Mouse (Mus musculus) layer of hippocampus, postnatal 10 days (tissue): ENCODE measurements around the gene Slc8a1. TPM values are rescaled to one million over a fixed set of nuclear protein-coding genes. Genes with fewer than 3 reads are reported as not detected.

Source experiments
- DNase-seq, 2 experiments: peaks; one replicate each; pipeline ENCODE4 v3.0.0; 2021; ENCODE audit warnings: low spot score in 2 of 2
- long read RNA-seq: library from polyadenylated mRNA; stranded (forward); transcript quantifications from one replicate; pipeline ENCODE4 v2.0.0, GENCODE M21; 2023
- total RNA-seq, 2 experiments: library from RNA; stranded (reverse); gene quantifications; 2 replicates each; pipeline ENCODE4 v1.2.3; 2021

Gene Slc8a1
- 100 to 1,000 TPM; 310 to 319 TPM for total RNA-seq
- long read RNA-seq, partial matches to known transcripts: 0 of 5 reads
- long read RNA-seq, other reads (novel, unspliced or antisense): 4 of 5 reads

DNA sequence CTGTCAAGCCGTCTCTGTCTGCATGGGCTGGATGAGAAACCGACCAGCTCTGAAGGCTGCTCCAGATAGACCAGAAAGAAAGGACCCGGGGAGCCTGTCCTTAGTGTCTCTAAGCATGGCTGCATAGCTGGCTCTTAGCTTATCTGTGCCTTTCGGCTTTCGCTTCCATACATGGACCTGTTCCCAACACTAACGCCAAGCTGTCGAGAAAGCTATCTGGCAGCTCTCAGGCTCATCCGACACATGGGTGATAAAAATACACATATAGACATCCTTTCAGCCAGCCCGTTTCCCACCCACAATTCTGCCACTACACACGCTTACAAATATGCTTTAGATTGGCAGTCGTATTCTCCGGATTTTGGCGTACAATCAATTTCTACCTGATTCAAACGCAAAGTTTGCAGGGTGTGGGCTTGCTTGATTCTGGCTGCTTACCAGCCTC is at the start of gene Slc8a1:
Gene Slc8a1 (minus strand): TSS at position 67 of the 445 bp plus-strand sequence.
- DNase-seq: peak; percentile 25 to 53

DNA sequence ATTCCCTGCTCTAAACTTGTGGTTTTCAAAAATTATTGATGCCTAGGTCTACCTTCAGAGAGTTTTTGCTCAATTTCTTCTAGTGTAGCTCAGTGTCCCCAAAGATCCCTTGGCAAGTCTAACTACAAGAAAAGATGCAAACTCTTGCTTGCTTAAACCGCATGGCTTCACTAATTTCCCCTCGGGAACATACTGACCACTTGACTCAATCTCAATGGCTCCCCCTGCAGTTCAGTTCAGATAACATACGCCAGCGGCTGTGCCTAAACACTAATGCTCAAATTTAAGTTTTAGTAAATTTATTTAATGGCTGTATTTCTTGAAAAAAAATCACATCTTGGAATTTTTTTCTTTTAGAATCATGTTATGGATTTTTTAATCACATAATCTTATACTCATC is 49.2 kb upstream of the Slc8a1 start:
- DNase-seq: peak; percentile 35 to 42

DNA sequence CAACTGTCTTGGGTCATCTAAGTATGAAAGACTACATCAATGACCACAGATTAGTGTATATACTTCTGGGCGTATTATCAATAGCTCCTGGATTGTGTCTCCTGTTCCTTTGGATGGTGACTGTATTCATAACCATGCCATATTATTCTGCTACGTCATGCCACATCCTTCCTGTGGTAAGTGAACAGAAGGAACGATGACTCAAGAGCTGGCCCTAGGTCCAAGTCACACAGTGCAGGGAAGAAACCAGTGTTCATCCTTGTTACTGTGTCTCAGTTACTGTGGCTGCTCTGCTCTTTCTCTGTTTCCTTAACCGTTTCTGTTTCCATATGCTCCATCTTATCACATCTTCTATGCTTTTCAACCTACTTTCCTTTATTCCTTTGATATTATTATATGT is 44.1 kb upstream of the Slc8a1 start:
- no peak for DNase-seq

DNA sequence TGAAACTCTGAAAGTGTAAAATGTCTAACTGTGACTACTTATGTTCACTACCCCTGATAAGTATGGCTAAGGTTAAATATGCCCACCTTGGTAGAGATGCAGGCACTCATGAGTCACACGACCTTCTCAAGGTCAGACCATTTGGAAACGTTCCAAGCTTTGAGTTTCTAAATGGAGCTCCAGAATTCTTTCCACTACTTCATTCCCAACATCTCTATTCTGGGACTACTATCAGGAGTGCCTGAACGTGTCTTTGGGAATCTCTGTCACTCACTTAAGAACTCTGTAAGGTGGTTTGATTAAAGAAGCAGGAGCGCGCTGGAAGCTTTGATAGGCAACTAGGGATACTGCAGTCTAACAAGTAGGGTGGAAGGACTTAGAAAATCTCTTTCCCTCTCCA is 43.3 kb upstream of the Slc8a1 start:
- no peak for DNase-seq

- DNase-seq: no peak
These were observed 41.7 kb upstream of the Slc8a1 start for GRCm38 (mm10) chr17:81779883-81780282.

DNA sequence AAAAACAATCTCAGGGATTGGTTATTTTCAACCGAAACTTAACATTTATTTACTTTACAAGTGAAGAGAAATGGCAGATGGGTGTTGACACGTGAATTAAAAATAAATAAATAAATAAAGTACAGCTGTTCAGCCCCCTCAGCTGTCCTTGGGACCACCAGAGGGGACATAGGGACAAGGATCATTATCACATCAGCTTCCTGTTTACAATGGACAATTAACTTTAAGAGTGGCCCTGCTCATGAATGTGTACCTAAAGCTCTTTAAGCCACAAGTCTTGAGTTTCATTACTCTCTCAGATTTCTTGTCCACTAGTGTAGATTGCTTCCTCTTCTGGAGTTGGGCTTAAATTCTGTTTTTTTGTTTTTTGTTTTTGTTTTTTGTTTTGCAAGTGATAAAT is 12.5 kb upstream of the Slc8a1 start:
- DNase-seq: no peak

DNA sequence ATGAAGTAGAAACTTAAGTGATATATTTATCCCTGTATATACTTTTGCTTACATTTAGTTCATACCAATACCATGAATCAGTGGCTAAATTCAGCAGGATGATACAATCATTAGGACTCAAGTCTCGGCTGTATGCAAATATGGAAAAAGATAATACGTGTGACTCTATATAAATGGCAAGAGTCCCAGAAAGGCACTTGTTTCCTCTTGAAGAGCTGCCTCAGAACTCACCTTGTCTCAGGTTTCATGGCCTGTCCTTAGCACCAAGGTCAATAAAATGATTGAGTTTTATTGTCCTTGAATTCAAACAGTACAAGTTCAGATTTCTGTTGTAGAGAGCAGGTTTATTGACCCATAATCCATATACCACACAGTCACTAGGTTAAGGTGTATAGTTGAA is 4.9 kb upstream of the Slc8a1 start:
- no peak for DNase-seq

GRCm38 (mm10) chr17:81740576-81740975 is 2.4 kb upstream of the Slc8a1 start:
- no peak for DNase-seq

DNA sequence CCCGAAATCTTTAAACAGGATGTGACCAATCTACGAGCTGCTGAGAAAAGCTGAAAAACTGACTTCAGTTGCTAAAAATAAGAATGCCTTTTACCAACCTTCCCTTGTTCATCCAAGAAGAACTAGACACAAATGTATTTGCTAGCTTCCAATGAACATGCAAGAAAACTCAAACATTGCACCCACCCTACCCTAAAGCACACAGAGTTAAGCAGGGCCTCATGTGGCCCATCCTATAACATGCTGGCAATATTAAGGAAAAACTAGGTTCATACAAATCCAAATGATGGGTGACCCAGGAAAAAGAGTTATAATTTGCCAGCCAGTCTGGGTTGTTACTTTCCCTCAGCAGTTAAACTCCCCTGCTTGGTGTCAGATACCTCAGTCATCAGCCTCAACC is 398 bp downstream of the Slc8a1 start:
- no peak for DNase-seq

GRCm38 (mm10) chr17:81737309-81737708 is 868 bp downstream of the Slc8a1 start:
- DNase-seq: no peak

- no peak for DNase-seq
These were observed 2.6 kb downstream of the Slc8a1 start for GRCm38 (mm10) chr17:81735583-81735982.

- no peak for DNase-seq
These were observed 8.3 kb downstream of the Slc8a1 start for GRCm38 (mm10) chr17:81729891-81730290.

- no peak for DNase-seq
These were observed 25.9 kb downstream of the Slc8a1 start for GRCm38 (mm10) chr17:81712273-81712751.

GRCm38 (mm10) chr17:81704761-81705160 is 33.4 kb downstream of the Slc8a1 start:
- DNase-seq: no peak

- no peak for DNase-seq
These were observed 34.9 kb downstream of the Slc8a1 start for GRCm38 (mm10) chr17:81703258-81703657.

GRCm38 (mm10) chr17:81701701-81702100 is 36.5 kb downstream of the Slc8a1 start:
- DNase-seq: no peak

DNA sequence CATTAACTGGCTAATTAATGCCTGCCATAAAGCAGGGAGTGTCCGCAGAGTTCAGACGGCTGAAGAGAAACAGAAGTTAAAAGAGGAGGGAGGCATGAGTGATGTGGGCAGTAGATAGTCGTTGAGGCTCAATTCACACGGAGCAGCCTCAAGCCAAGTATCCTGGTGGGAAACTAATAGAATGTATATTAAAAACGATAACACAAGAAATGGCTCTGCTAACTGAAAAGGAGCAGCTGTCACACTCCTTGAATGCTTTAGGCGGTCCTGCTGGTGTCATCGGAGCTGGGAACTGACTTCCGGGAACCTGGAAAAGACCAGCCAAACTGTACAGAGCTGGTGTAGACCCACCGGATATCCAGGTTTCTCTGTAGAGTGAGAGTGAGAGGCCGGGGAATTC is 39.4 kb downstream of the Slc8a1 start:
- DNase-seq: no peak

- no peak for DNase-seq
These were observed 40.5 kb downstream of the Slc8a1 start for GRCm38 (mm10) chr17:81697695-81698094.

DNA sequence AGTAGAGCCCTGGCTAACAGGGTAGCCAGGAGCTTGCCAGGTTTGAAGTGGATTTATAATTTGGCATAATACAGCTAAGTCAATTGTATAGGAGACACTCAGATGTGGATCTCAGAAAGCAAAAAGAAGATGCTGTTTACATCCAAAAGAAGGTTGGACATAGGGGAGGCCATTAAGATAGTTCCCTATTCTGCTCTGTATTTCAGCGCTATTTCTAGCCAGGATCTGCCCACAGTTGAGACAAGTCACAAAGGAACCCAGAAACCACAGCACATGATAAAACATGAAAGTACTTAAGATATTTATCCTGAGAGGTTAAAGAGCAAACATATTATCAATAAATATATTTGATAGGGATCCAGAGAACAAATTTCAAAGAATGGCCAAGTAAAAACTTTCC is 43.2 kb downstream of the Slc8a1 start:
- no peak for DNase-seq

GRCm38 (mm10) chr17:81679616-81680015 is 58.6 kb downstream of the Slc8a1 start:
- no peak for DNase-seq

- DNase-seq: no peak
These were observed 60.7 kb downstream of the Slc8a1 start for GRCm38 (mm10) chr17:81677450-81677849.

- DNase-seq: no peak
These were observed 62.0 kb downstream of the Slc8a1 start for GRCm38 (mm10) chr17:81676203-81676602.

- no peak for DNase-seq
These were observed 66.9 kb downstream of the Slc8a1 start for GRCm38 (mm10) chr17:81671245-81671644.
